Mouse (Mus musculus) embryonic fibroblast, embryonic 13.5 days (primary cell): ENCODE measurements at regions not wholly inside any gene's neighbourhood (a gene's known extent, or its start where the extent isn't known, plus 50 kb on each side); places are given as distances from the start of the nearest gene placed in this dataset.

ENCODE experiments used
- H3K27ac ChIP-seq: 2 replicates; pipeline ENCODE4 v1.5.1; 2012; ENCODE audit warnings: low read length, control low read depth, inconsistent platforms; ENCODE audit not compliant: insufficient read depth
- H3K4me1 ChIP-seq: 2 replicates; pipeline ENCODE4 v1.6.1; 2011; ENCODE audit warnings: low read length; ENCODE audit not compliant: control insufficient read depth, insufficient read depth
- H3K4me3 ChIP-seq: 2 replicates; pipeline ENCODE4 v1.5.1; 2011; ENCODE audit warnings: mild to moderate bottlenecking, control low read depth, low read length; ENCODE audit not compliant: insufficient read depth
- CTCF ChIP-seq: IDR thresholded peaks from 2 replicates; pipeline ENCODE4 v1.5.1; 2011; ENCODE audit warnings: mild to moderate bottlenecking, control low read depth, low read length, moderate library complexity, borderline replicate concordance; ENCODE audit not compliant: insufficient read depth
- POLR2A ChIP-seq: IDR thresholded peaks from 2 replicates; pipeline ENCODE4 v1.6.1; 2011; ENCODE audit warnings: low read depth, mild to moderate bottlenecking, control low read depth, low read length, moderate library complexity

DNA sequence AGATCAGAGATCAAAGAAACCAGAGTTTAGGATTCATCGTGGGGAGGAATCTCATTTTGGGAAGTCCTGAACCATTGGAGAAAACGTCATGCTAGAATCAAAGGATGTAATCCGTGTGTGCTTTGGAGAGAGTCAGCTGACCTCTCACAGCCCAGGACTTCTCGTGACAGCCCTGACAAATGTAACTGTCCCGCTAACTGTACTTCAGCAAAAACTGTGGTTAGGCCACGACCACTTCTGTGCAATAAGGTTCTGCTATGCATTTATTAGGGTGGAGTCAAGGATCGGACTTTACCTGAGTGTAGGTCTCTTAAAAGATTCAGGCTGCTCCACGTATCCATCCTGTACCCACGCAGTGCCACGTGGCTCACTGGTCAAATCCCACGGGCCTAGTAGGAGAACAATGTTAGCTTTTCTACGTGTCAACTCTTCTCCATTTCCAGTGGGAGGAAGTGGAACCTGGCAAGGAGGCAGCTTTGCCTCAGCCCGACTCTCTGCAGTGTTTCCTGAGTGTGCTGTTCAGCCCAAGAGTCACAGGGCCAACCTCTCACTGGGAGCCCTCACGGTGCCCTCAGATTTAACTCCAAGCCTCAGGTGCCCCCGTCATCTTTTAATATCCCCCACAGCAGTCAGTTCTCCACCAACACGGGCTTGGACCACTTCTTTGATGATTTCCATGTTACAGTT lies 88.1 kb downstream of the Il12a start:
- H3K4me3 ChIP-seq = no peak overlapping the region
- TF ChIP-seq CTCF (no peak), POLR2A (no peak)
- no peak overlapping the region for H3K27ac ChIP-seq
- 0 out of 2 replicates have a peak, but pooled peaks cover 2% of the 10 kb centered on the region for H3K4me1 ChIP-seq

DNA sequence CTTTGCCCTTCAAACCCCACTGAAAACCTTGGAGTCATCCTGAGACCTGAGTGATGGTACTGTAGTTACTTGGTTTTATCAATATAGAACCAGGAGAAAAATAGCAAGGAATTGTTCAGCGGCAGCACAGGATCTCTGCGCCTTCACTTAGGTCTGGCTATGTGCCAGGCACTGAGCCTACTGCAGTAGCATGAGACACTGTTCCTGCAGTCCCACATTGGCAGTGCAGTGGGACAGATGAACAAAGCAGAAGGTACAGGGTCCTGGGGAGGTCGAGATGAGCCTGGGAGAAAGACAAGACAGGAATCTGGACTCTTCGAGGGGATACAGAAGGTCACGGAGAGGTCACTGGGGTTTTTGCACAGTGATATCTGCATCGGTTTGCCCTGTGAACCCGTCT lies 88.5 kb upstream of the 1110032F04Rik start:
- peaks cover 4% of the 10 kb centered on the region; the same call in 1 of the 2 replicates for H3K4me1 ChIP-seq
- H3K27ac ChIP-seq = no peak overlapping the region
- TF ChIP-seq POLR2A = no peak
- H3K4me3 ChIP-seq = no peak overlapping the region

DNA sequence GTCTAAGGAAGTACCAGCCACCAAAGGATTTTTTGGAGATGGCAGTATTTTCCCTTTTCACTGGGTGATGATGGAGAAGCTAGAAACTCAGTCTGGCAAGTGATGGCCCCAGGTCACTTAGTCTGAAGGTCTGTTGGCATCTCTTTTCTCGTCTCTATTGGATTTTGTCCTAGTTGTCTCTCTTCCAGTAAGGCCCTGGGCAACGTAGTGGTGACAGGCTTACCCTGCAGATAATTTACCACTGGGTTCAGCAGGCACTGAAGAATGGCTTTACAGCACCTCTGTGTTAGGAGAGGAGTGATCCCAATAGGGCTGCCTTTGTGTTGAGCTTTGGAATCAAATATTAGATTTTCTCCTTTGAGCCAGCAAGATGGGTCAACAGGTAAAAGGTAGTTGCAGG lies 87.9 kb upstream of the 1110032F04Rik start:
- Histone ChIP-seq H3K4me3 (no peak overlapping the region), H3K27ac (no peak overlapping the region), H3K4me1 (peaks cover 4% of the 10 kb centered on the region; the same call in 1 of the 2 replicates)
- TF ChIP-seq CTCF (no peak), POLR2A (no peak)

DNA sequence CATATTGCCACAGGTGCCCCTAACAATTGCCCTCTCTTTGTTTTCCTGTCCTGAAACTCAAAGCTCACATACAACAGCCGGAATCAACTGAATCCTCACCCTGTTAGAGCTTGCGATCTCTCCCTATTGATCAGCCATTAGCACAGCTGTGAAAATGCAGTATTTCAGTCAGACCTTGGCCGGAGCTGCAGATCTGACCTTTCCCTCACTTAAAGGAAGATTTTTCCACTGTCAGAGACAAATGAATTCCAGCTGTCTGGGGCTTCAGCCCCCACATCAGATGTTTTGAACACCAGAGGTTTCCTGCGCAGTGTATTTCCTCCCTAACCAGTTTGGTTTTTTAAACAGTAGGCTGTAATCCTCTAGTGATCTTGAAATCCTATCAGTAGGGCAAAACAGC lies 87.0 kb upstream of the 1110032F04Rik start:
- peaks cover 4% of the 10 kb centered on the region; the same call in 1 of the 2 replicates for H3K4me1 ChIP-seq
- TF ChIP-seq POLR2A (no peak), CTCF (no peak)
- no peak overlapping the region for H3K27ac ChIP-seq
- no peak overlapping the region for H3K4me3 ChIP-seq

DNA sequence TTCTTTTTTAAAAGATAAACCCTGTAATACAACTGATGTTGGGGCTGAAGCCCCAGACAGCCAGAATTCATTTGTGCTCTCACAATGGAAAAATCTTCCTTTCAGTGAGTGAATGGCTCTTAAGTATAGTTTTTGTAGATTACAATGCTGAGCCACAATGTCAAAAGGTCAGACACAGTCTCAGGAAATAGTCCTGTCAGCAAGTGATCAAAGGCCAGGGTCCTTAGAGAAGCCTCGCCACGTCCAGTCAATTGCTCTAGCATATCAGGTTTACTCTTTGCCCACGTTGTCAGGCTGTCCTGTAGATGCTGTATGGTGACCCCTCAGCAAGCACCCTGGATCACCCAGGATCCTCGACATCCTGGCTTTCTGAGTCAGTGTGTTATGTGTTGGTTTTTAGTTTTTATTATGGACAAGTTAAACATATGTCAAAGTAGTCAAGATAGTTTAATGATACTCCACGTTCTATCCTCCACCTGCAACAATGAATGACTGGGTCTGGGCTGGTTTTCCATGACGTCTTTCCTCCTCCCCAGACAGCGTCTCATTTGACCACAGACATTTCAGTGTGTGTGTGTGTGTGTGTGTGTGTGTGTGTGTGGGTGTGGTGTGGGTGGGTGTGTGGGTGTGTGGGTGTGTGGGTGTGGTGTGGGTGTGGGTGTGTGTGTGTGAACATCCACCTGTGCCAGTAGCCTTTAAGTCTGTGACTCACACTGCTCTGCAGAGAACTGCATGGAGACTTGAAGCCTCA lies 85.5 kb upstream of the 1110032F04Rik start:
- H3K4me3 ChIP-seq = no peak overlapping the region
- no peak for TF ChIP-seq POLR2A
- TF ChIP-seq CTCF = no peak
- H3K4me1 ChIP-seq = peaks cover 4% of the 10 kb centered on the region; the same call in 1 of the 2 replicates
- H3K27ac ChIP-seq = no peak overlapping the region

DNA sequence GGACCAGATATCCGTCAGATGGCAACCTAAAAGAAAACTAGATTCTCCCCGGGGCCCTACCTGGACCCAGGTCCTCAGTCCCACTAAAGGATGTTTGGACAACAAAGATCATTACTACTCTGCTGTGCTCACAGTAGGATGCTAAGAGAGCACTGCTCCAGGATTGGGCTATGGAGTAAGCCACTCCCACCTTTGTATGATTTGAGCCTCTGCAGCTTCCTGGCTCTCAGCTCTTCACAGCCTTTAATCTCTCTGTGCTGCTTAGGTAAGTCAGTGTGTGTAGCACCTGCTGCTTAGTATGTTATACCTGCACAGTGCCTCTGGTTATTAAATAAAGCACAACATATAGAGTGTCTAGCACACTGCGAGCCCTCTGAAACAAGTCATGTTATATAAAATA lies 82.6 kb upstream of the 1110032F04Rik start:
- TF ChIP-seq CTCF = no peak
- no peak for TF ChIP-seq POLR2A
- H3K4me1 ChIP-seq = peaks cover 4% of the 10 kb centered on the region; the same call in 1 of the 2 replicates
- no peak overlapping the region for H3K4me3 ChIP-seq
- no peak overlapping the region for H3K27ac ChIP-seq

DNA sequence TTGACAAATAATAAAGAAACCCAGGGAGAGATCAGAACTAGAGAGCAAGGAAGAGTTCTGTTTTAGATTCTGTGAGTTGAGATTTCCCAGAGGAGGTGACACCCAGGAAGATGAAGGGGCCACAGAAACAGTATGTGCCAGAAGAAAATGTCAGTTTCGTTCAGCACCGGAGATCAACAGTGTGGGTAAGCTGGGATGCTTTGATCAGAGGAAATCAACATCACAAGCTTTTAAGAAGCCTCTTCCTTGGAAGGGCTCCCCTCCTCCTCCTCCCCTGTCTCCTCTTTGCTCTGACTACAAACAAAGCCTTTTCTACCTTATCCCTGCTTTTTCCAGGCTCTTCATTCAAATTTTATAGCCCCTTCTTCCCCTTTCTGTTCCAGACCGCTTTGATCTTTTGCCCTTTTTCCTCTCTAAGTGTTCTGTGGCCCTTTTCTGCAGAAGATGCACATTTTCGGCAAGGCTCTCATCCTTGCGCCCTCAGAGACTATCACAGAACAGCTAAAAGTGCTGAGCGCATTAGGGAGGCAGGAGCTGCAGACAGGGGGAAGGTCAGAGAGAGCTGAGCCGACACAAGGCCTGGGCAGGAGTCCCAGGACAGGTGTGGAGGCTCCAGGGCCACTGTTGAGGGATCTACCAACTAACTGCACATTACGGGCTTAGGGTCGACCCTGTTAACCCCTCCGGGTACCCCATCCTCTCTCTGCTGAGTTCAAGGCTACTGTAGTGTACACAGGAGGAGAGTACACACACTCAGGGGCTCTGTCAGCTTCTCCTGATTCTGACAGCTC lies 81.8 kb upstream of the 1110032F04Rik start:
- Histone ChIP-seq H3K4me3 (no peak overlapping the region), H3K4me1 (peaks cover 4% of the 10 kb centered on the region; the same call in 1 of the 2 replicates), H3K27ac (no peak overlapping the region)
- TF ChIP-seq POLR2A (no peak), CTCF (no peak)

DNA sequence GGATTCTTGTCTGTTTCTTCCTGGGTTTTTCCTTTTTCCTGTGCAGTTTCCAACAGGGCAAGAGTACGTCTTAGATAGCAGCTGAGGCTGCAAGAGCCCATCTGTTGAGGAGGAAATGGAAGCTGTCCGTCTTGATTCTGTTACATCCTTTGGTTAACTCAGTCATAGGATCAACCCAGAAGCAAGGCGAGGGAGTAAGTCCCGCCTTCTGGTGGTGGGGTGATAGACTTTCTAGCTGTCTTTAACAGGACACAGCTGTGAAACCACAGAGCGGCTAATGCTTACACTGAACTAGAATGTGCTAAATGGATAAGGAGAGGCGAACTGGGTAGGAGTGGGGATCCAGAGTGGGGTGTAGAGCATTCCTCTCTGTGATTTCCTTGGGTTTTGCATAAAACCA lies 79.9 kb upstream of the 1110032F04Rik start:
- TF ChIP-seq CTCF (no peak), POLR2A (no peak)
- no peak overlapping the region for H3K4me3 ChIP-seq
- H3K4me1 ChIP-seq = no peaks in the 10 kb centered on the region
- no peak overlapping the region for H3K27ac ChIP-seq

DNA sequence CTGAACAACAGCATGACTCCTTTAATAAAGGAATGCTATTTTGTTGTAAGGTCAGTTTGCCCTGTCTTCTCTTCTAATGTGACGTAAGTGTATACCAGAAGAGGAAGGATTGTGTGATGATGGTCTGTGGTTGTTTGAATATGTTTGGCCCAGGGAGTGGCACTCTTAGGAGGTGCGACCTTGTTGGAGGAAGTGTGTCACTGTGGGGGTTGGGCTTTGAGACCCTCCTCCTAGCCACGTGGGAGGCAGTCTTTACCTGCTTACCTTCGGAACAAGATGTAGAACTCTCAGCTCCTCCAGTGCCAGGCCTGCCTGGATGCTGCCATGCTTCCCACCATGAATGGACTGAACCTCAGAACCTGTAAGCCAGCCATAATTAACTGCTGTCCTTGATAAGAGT lies 78.9 kb upstream of the 1110032F04Rik start:
- no peak overlapping the region for H3K4me3 ChIP-seq
- no peak overlapping the region for H3K27ac ChIP-seq
- H3K4me1 ChIP-seq = no peaks in the 10 kb centered on the region
- TF ChIP-seq CTCF (no peak), POLR2A (no peak)
